In the genomic region with DNA sequence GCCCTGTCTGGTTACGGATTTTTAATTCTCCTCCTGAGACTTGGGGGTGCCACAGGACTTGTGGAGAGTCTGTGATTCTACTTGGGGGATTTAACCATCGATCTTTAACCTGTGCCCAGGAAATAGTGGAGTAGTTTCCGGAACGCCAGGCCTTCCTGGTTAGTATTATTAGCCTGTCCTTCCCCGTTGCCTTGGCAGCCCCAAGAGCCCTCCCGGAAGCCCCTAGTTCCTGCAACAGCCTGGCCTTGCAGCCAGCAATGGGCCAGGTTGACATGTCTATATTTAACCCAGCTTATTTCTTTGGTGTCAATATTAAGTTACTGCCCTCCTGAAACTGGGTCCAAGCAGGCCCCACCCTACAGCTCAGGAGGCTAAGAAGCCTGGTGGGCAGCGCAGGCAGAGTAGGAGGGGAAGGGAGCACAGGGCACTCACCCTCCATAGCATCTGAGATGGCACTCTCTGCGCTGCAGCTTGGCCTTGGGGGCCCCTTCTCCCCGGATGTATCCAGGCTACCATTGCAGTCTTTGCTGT, we compare ENCODE assay signal across 30 mouse cellular contexts. TPM values are rescaled to one million over a fixed set of nuclear protein-coding genes. Genes with fewer than 3 reads are reported as not detected.
DNase-seq lines count a peak whose midpoint lies in the region; ATAC-seq and TF ChIP-seq lines count a peak whose summit lies in the region.
"Had no signal": no experiment of that assay in that cellular context is flagged by ENCODE, and none has a peak within 500 bp of the region (broad histone marks: within the 10 kb centered on the region; RNA-seq: fewer than 3 reads in every experiment).

No protein-coding gene starts in this region.

- peak; percentile 24 for DNase-seq in adrenal gland, adult 2 months
- no peak for DNase-seq in adrenal gland, adult 18-20 months (ENCODE audit: low spot score in 2 of 2)
- DNase-seq in kidney, postnatal 0 days (ENCODE audit: low spot score), result peak; percentile 28
- DNase-seq in thymus, adult 2 months, result no peak
- DNase-seq: cerebellum, adult 11-12 months; cerebellum, postnatal 14 days; embryo, embryonic 11 days; heart, postnatal 10 days; layer of hippocampus, postnatal 36 days; lung, postnatal 10 days; midbrain, embryonic 14.5 days; spleen, adult 18-20 months; thymus, postnatal 4 days had no signal

- no peak overlapping the region for H3K4me3 ChIP-seq in kidney, postnatal 0 days (replicated peaks; ENCODE audit: low read depth, low read length)
- H3K4me3 ChIP-seq in kidney, embryonic 14.5 days (ENCODE audit: low read length), result no peak overlapping the region
- no peak overlapping the region for H3K4me3 ChIP-seq in hindbrain, embryonic 13.5 days
- H3K4me3 ChIP-seq in thymus, adult 2 months (ENCODE audit: control insufficient read depth, insufficient read depth, low read length), result no peak overlapping the region
- H3K4me3 ChIP-seq: limb, embryonic 15.5 days; liver, embryonic 15.5 days; neural tube, embryonic 13.5 days had no signal

- H3K27ac ChIP-seq in kidney, postnatal 0 days, result no peak overlapping the region
- no peak overlapping the region for H3K27ac ChIP-seq in kidney, embryonic 14.5 days (ENCODE audit: low read depth, low read length)
- H3K27ac ChIP-seq in hindbrain, embryonic 13.5 days, result no peak overlapping the region
- no peak overlapping the region for H3K27ac ChIP-seq in thymus, adult 2 months (ENCODE audit: control insufficient read depth, insufficient read depth, low read length)
- H3K27ac ChIP-seq: hindbrain, embryonic 14.5 days; limb, embryonic 15.5 days; liver, embryonic 15.5 days; neural tube, embryonic 13.5 days had no signal

- no peak for ATAC-seq in kidney, postnatal 0 days (replicated peaks; ENCODE audit: low FRiP score, low read depth)
- no peak for ATAC-seq in kidney, embryonic 14.5 days (ENCODE audit: low FRiP score, low TSS enrichment)
- ATAC-seq in common myeloid progenitor, adult 5-6 weeks (replicated peaks; ENCODE audit: low read depth, poor library complexity, severe bottlenecking), result 0 out of 2 replicates have a peak, but pooled peaks have one; percentile 32
- peak; percentile 41 to 54; a peak in 3 of 4 replicates for ATAC-seq in hematopoietic stem cell, adult 5-6 weeks (replicated peaks in 1 of 2; ENCODE audit: insufficient read depth in 1 of 2, low FRiP score in 2 of 2, low TSS enrichment in 1 of 2, low read depth in 1 of 2, poor library complexity in 2 of 2, severe bottlenecking in 2 of 2)
- ATAC-seq in hindbrain, embryonic 13.5 days (ENCODE audit: low FRiP score), result no peak
- ATAC-seq: activated CD4-positive, CD25-positive, alpha-beta regulatory T cell, adult 4 months; forebrain, embryonic 16.5 days had no signal

- no peaks in the 10 kb centered on the region for H3K9me3 ChIP-seq in kidney, postnatal 0 days (replicated peaks; ENCODE audit: low read length)
- no peaks in the 10 kb centered on the region for H3K9me3 ChIP-seq in kidney, embryonic 14.5 days (ENCODE audit: control insufficient read depth, low read length)
- no peaks in the 10 kb centered on the region for H3K9me3 ChIP-seq in hindbrain, embryonic 13.5 days
- H3K9me3 ChIP-seq: G1E; limb, embryonic 15.5 days; liver, embryonic 15.5 days; neural tube, embryonic 13.5 days had no signal

- TF ChIP-seq CTCF in kidney, postnatal 0 days (IDR thresholded peaks at IDR 0.05; ENCODE audit: low read depth), result no peak
- TF ChIP-seq CTCF in thymus, adult 2 months (IDR thresholded peaks at IDR 0.05; ENCODE audit: borderline replicate concordance, control insufficient read depth, extremely low read depth, insufficient read depth, low read length, poor library complexity), result no peak

- H3K27me3 ChIP-seq in kidney, postnatal 0 days (ENCODE audit: insufficient read depth, low read length), result no peaks in the 10 kb centered on the region
- no peaks in the 10 kb centered on the region for H3K27me3 ChIP-seq in kidney, embryonic 14.5 days (ENCODE audit: control insufficient read depth, insufficient read depth, low read length)
- no peaks in the 10 kb centered on the region for H3K27me3 ChIP-seq in hindbrain, embryonic 13.5 days
- H3K27me3 ChIP-seq in thymus, adult 2 months (ENCODE audit: control insufficient read depth, insufficient read depth, low read length), result no peaks in the 10 kb centered on the region
- H3K27me3 ChIP-seq: limb, embryonic 15.5 days; liver, embryonic 15.5 days; neural tube, embryonic 13.5 days had no signal

- 69% methylated on average over 9 of the region's 9 CpGs for WGBS in kidney, postnatal 0 days
- WGBS in kidney, embryonic 14.5 days, result 77% methylated on average over 9 of the region's 9 CpGs
- whole genome bisulfite sequencing in hindbrain, embryonic 13.5 days, result 80% methylated on average over 9 of the region's 9 CpGs
- WGBS in thymus, adult 2 months, result 48% methylated on average over 9 of the region's 9 CpGs

- H3K4me1 ChIP-seq in kidney, postnatal 0 days (replicated peaks; ENCODE audit: insufficient read depth, low read length), result no peaks in the 10 kb centered on the region
- 0 out of 2 replicates have a peak, but pooled peaks cover 3% of the 10 kb centered on the region for H3K4me1 ChIP-seq in kidney, embryonic 14.5 days (ENCODE audit: control insufficient read depth, insufficient read depth, low read length)
- H3K4me1 ChIP-seq in hindbrain, embryonic 13.5 days (replicated peaks), result peaks cover 3% of the 10 kb centered on the region; the same call in 1 of the 2 replicates
- no peaks in the 10 kb centered on the region for H3K4me1 ChIP-seq in thymus, adult 2 months (replicated peaks; ENCODE audit: control insufficient read depth, insufficient read depth, low read length)
- H3K4me1 ChIP-seq: limb, embryonic 15.5 days; liver, embryonic 15.5 days had no signal

- H3K4me2 ChIP-seq in kidney, postnatal 0 days (ENCODE audit: low read length), result no peak overlapping the region
- no peak overlapping the region for H3K4me2 ChIP-seq in kidney, embryonic 14.5 days (replicated peaks; ENCODE audit: low read depth, low read length)
- H3K4me2 ChIP-seq in hindbrain, embryonic 13.5 days, result no peak overlapping the region
- H3K4me2 ChIP-seq: hindbrain, embryonic 14.5 days; limb, embryonic 15.5 days; liver, embryonic 15.5 days; neural tube, embryonic 13.5 days had no signal

- TF ChIP-seq POLR2A in thymus, adult 2 months (IDR thresholded peaks at IDR 0.05; ENCODE audit: control insufficient read depth, extremely low read depth, insufficient read depth, low read length, poor library complexity), result no peak

- no peaks in the 10 kb centered on the region for H3K36me3 ChIP-seq in kidney, postnatal 0 days (ENCODE audit: insufficient read depth, low read length)
- H3K36me3 ChIP-seq in kidney, embryonic 14.5 days (ENCODE audit: control insufficient read depth, insufficient read depth, low read length), result no peaks in the 10 kb centered on the region
- no peaks in the 10 kb centered on the region for H3K36me3 ChIP-seq in hindbrain, embryonic 13.5 days
- H3K36me3 ChIP-seq in thymus, adult 2 months (ENCODE audit: control insufficient read depth, insufficient read depth, low read length), result no peaks in the 10 kb centered on the region
- H3K36me3 ChIP-seq: G1E; limb, embryonic 15.5 days; liver, embryonic 15.5 days; neural tube, embryonic 13.5 days had no signal

- no peak overlapping the region for H3K9ac ChIP-seq in kidney, postnatal 0 days (ENCODE audit: low read depth, low read length)
- no peak overlapping the region for H3K9ac ChIP-seq in kidney, embryonic 14.5 days (ENCODE audit: low read depth, low read length)
- H3K9ac ChIP-seq in hindbrain, embryonic 13.5 days, result no peak overlapping the region
- H3K9ac ChIP-seq: hindbrain, embryonic 14.5 days; limb, embryonic 15.5 days; liver, embryonic 15.5 days; neural tube, embryonic 13.5 days had no signal

RNA-seq across cellular contexts. Expression of a gene that starts 12.0 kb away (rescaled TPM):
- under 1 TPM; 0.07 to 0.09 TPM for total RNA-seq in adrenal gland, adult 2 months (2021)
- polyA plus RNA-seq in adrenal gland, adult 2 months (2012; rRNA removed), result 0.01 and 0.15 TPM in 2 replicates
- under 1 TPM; 0.20 to 0.99 TPM for total RNA-seq in adrenal gland, adult 18-20 months (2021)
- 0.22 and 0.37 TPM in 2 replicates for polyA plus RNA-seq in kidney, postnatal 0 days (2015; fragmentation: Nextera tagmentation; extraction: Ambion mirVana)
- polyA plus RNA-seq in kidney, embryonic 14.5 days (2014; fragmentation: Nextera tagmentation; extraction: Ambion mirVana), result 0.29 and 0.35 TPM in 2 replicates
- 0.05 TPM in 1 of 2 replicates, not detected in the other for total RNA-seq in common myeloid progenitor, adult 5-6 weeks (2017)
- total RNA-seq in hematopoietic stem cell, adult 5-6 weeks (2017), result not detected in 2 replicates
- 0.03 TPM in 1 of 2 replicates, not detected in the other for polyA plus RNA-seq in hindbrain, embryonic 13.5 days (2015; fragmentation: Nextera tagmentation; extraction: Ambion mirVana)
- 0.92 and 1.2 TPM in 2 replicates for polyA plus RNA-seq in thymus, adult 2 months (2012; rRNA removed)
- total RNA-seq: layer of hippocampus, postnatal 36 days; left cerebral cortex, postnatal 36 days had no signal
- polyA plus RNA-seq: G1E; hindbrain, embryonic 14.5 days; midbrain, embryonic 14.5 days; neural tube, embryonic 13.5 days had no signal

RNA-seq across cellular contexts. Expression of a gene that starts 24.2 kb away (rescaled TPM):
- total RNA-seq in adrenal gland, adult 2 months (2021), result not detected
- polyA plus RNA-seq in adrenal gland, adult 2 months (2012; rRNA removed), result not detected in 2 replicates
- total RNA-seq in adrenal gland, adult 18-20 months (2021), result not detected
- polyA plus RNA-seq in kidney, postnatal 0 days (2015; fragmentation: Nextera tagmentation; extraction: Ambion mirVana), result 0.15 and 0.24 TPM in 2 replicates
- 0.46 and 0.49 TPM in 2 replicates for polyA plus RNA-seq in kidney, embryonic 14.5 days (2014; fragmentation: Nextera tagmentation; extraction: Ambion mirVana)
- total RNA-seq in common myeloid progenitor, adult 5-6 weeks (2017), result not detected in 2 replicates
- total RNA-seq in hematopoietic stem cell, adult 5-6 weeks (2017), result not detected in 2 replicates
- not detected in 2 replicates for polyA plus RNA-seq in hindbrain, embryonic 13.5 days (2015; fragmentation: Nextera tagmentation; extraction: Ambion mirVana)
- polyA plus RNA-seq in thymus, adult 2 months (2012; rRNA removed), result 30.1 and 31.1 TPM in 2 replicates
- total RNA-seq: layer of hippocampus, adult 18-20 months; layer of hippocampus, postnatal 36 days; left cerebral cortex, postnatal 36 days; megakaryocyte, adult 5-6 weeks had no signal
- polyA plus RNA-seq: forebrain, embryonic 16.5 days; hindbrain, embryonic 14.5 days; liver, embryonic 15.5 days; midbrain, embryonic 14.5 days; neural tube, embryonic 13.5 days had no signal

RNA-seq across cellular contexts. Expression of a gene that starts 26.5 kb away (rescaled TPM):
- total RNA-seq in adrenal gland, adult 2 months (2021), result under 1 TPM; 0.79 to 0.81 TPM
- 0.93 and 1.1 TPM in 2 replicates for polyA plus RNA-seq in adrenal gland, adult 2 months (2012; rRNA removed)
- under 1 TPM; 0.86 to 0.93 TPM for total RNA-seq in adrenal gland, adult 18-20 months (2021)
- polyA plus RNA-seq in kidney, postnatal 0 days (2015; fragmentation: Nextera tagmentation; extraction: Ambion mirVana), result 7.7 and 7.8 TPM in 2 replicates
- 7.3 and 7.4 TPM in 2 replicates for polyA plus RNA-seq in kidney, embryonic 14.5 days (2014; fragmentation: Nextera tagmentation; extraction: Ambion mirVana)
- total RNA-seq in common myeloid progenitor, adult 5-6 weeks (2017), result 16.6 and 19.8 TPM in 2 replicates
- 15.9 and 30.2 TPM in 2 replicates for total RNA-seq in hematopoietic stem cell, adult 5-6 weeks (2017)
- 1.2 and 1.4 TPM in 2 replicates for polyA plus RNA-seq in hindbrain, embryonic 13.5 days (2015; fragmentation: Nextera tagmentation; extraction: Ambion mirVana)
- polyA plus RNA-seq in thymus, adult 2 months (2012; rRNA removed), result 33.2 and 39.6 TPM in 2 replicates
- total RNA-seq: G1E; layer of hippocampus, adult 18-20 months had no signal

RNA-seq across cellular contexts. Expression of a gene that starts 39.4 kb away (rescaled TPM):
- not detected for total RNA-seq in adrenal gland, adult 2 months (2021)
- not detected in 2 replicates for polyA plus RNA-seq in adrenal gland, adult 2 months (2012; rRNA removed)
- not detected for total RNA-seq in adrenal gland, adult 18-20 months (2021)
- polyA plus RNA-seq in kidney, postnatal 0 days (2015; fragmentation: Nextera tagmentation; extraction: Ambion mirVana), result not detected in 2 replicates
- polyA plus RNA-seq in kidney, embryonic 14.5 days (2014; fragmentation: Nextera tagmentation; extraction: Ambion mirVana), result not detected in 2 replicates
- not detected in 2 replicates for total RNA-seq in common myeloid progenitor, adult 5-6 weeks (2017)
- not detected in 2 replicates for total RNA-seq in hematopoietic stem cell, adult 5-6 weeks (2017)
- polyA plus RNA-seq in hindbrain, embryonic 13.5 days (2015; fragmentation: Nextera tagmentation; extraction: Ambion mirVana), result not detected in 2 replicates
- 0.74 and 1.7 TPM in 2 replicates for polyA plus RNA-seq in thymus, adult 2 months (2012; rRNA removed)
- total RNA-seq: G1E; heart, adult 8-10 months; heart, postnatal 10 days; layer of hippocampus, adult 18-20 months; layer of hippocampus, postnatal 36 days; left cerebral cortex, postnatal 36 days; megakaryocyte, adult 5-6 weeks had no signal
- polyA plus RNA-seq: activated CD4-positive, CD25-positive, alpha-beta regulatory T cell, adult 4 months; embryonic facial prominence, embryonic 14.5 days; forebrain, embryonic 16.5 days; G1E; hindbrain, embryonic 14.5 days; intestine, embryonic 14.5 days; limb, embryonic 15.5 days; liver, embryonic 15.5 days; midbrain, embryonic 14.5 days; neural tube, embryonic 13.5 days had no signal

RNA-seq across cellular contexts. Expression of a gene that starts 46.8 kb away (rescaled TPM):
- total RNA-seq in adrenal gland, adult 2 months (2021), result 10 to 100 TPM; 11.9 to 16.2 TPM
- 25.0 and 29.8 TPM in 2 replicates for polyA plus RNA-seq in adrenal gland, adult 2 months (2012; rRNA removed)
- 10 to 100 TPM; 12.5 to 15.0 TPM for total RNA-seq in adrenal gland, adult 18-20 months (2021)
- 62.5 and 63.3 TPM in 2 replicates for polyA plus RNA-seq in kidney, postnatal 0 days (2015; fragmentation: Nextera tagmentation; extraction: Ambion mirVana)
- polyA plus RNA-seq in kidney, embryonic 14.5 days (2014; fragmentation: Nextera tagmentation; extraction: Ambion mirVana), result 65.4 and 76.2 TPM in 2 replicates
- total RNA-seq in common myeloid progenitor, adult 5-6 weeks (2017), result 54.6 and 70.8 TPM in 2 replicates
- total RNA-seq in hematopoietic stem cell, adult 5-6 weeks (2017), result 49.3 and 87.8 TPM in 2 replicates
- 12.8 and 13.8 TPM in 2 replicates for polyA plus RNA-seq in hindbrain, embryonic 13.5 days (2015; fragmentation: Nextera tagmentation; extraction: Ambion mirVana)
- 185 and 222 TPM in 2 replicates for polyA plus RNA-seq in thymus, adult 2 months (2012; rRNA removed)

Comparison
In these comparisons a context has a peak if more than half of its experiments do, and no peak if none do; other contexts are left out.
1. DNase-seq: peak in adrenal gland, adult 2 months (single experiment) and kidney, postnatal 0 days (single experiment); none in adrenal gland, adult 18-20 months (0 of 2) and thymus, adult 2 months (single experiment).
2. ATAC-seq: peak in common myeloid progenitor, adult 5-6 weeks (single experiment) and hematopoietic stem cell, adult 5-6 weeks (2 of 2); none in kidney, postnatal 0 days (single experiment), kidney, embryonic 14.5 days (single experiment) and hindbrain, embryonic 13.5 days (single experiment).
3. RNA of a gene that starts 24.2 kb away (polyA plus RNA-seq): 30.1 to 31.1 TPM in thymus, adult 2 months; 0.46 to 0.49 TPM in kidney, embryonic 14.5 days, 0.15 to 0.24 TPM in kidney, postnatal 0 days, not detected in hindbrain, embryonic 13.5 days and not detected in adrenal gland, adult 2 months; every median in the first group is over 10 times any median in the second.